Comparison of ENCODE assay signal across 13 mouse cellular contexts in the genomic region with DNA sequence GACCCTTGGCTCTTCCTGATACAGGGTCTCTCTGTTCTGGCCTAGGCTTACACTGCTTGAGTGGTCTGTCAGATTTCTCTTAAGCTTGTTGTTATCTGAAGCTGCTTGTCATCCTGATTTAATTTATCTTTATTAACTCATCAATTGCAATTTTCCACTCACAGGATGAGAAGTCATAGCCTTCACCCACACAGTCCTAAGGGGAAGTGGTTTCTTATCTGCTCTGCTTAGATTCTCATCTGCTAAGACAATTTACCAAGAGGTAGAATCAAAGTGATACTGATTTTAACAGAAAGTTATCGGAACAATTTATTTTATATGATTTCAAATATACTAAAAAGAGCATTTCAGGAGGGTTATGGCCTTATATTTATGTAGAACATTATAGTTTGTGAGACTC.
"Had no signal": no experiment of that assay in that cellular context is flagged by ENCODE, and none has a peak within 500 bp of the region (broad histone marks: within the 10 kb centered on the region; RNA-seq: fewer than 3 reads in every experiment).

No protein-coding gene starts in this region.

- H3K4me2 ChIP-seq: limb, embryonic 13.5 days; midbrain, embryonic 11.5 days; midbrain, embryonic 15.5 days had no signal

- H3K27me3 ChIP-seq: limb, embryonic 13.5 days; midbrain, embryonic 15.5 days had no signal

- H3K9me3 ChIP-seq: limb, embryonic 13.5 days; megakaryocyte, embryonic 14.5 days; midbrain, embryonic 15.5 days had no signal

- H3K4me1 ChIP-seq: limb, embryonic 13.5 days had no signal

- H3K27ac ChIP-seq: limb, embryonic 13.5 days; liver, embryonic 14.5 days; midbrain, embryonic 15.5 days had no signal

- H3K4me3 ChIP-seq: limb, embryonic 13.5 days; megakaryocyte, embryonic 14.5 days; midbrain, embryonic 15.5 days had no signal

- H3K9ac ChIP-seq: limb, embryonic 13.5 days; liver, embryonic 14.5 days; midbrain, embryonic 15.5 days had no signal

- DNase-seq: kidney, postnatal 10 days; left cerebral cortex, postnatal 4 days; lung, adult 2 months; lung, postnatal 36 days; right cerebral cortex, adult 18-20 months; right cerebral cortex, postnatal 25 days; thymus, postnatal 36 days had no signal

- H3K36me3 ChIP-seq: limb, embryonic 13.5 days; midbrain, embryonic 15.5 days had no signal

- ATAC-seq: lung, postnatal 0 days; midbrain, embryonic 15.5 days had no signal
